Mouse (Mus musculus) brain, embryonic 14.5 days (tissue): ENCODE results near the gene Abcb11. TPM values are rescaled to one million over a fixed set of nuclear protein-coding genes. Genes with fewer than 3 reads are reported as not detected.

Experiments
- DNase-seq: peaks from one replicate; pipeline ENCODE4 v3.0.0-alpha.2; 2011; ENCODE audit warnings: low read depth
- CTCF ChIP-seq: fragments of 200-500 bp; IDR thresholded peaks from 2 replicates; pipeline ENCODE4 v1.5.1; 2012; ENCODE audit warnings: inconsistent platforms, mild to moderate bottlenecking, moderate library complexity, borderline replicate concordance; ENCODE audit not compliant: insufficient read depth, insufficient read length; ENCODE audit errors: extremely low read depth
- POLR2A ChIP-seq: fragments of 200-500 bp; IDR thresholded peaks from 2 replicates; pipeline ENCODE4 v1.6.1; 2012; ENCODE audit warnings: mild to moderate bottlenecking, inconsistent platforms, borderline replicate concordance; ENCODE audit not compliant: poor library complexity, insufficient read depth, insufficient read length, severe bottlenecking; ENCODE audit errors: extremely low read depth
- polyA plus RNA-seq: library from polyadenylated mRNA; depleted of rRNA; stranded (reverse); fragments of >200 nt; gene quantifications from 2 replicates; pipeline ENCODE4 v1.2.3, GENCODE M21; 2012; rRNA removed

The Abcb11 gene
- polyA plus RNA-seq, 1 experiment = 0.11 TPM

GRCm38 (mm10) chr2:69209684-69210083 is 132.7 kb downstream of the Abcb11 start:
- no peak for DNase-seq
- no peak for TF ChIP-seq POLR2A
- TF ChIP-seq CTCF = no peak

- TF ChIP-seq CTCF (no peak), POLR2A (no peak)
- DNase-seq = no peak
Measured at GRCm38 (mm10) chr2:69206523-69206922, 135.9 kb downstream of the Abcb11 start.

- TF ChIP-seq POLR2A (peak; percentile 37; the same call in 1 of the 2 replicates), CTCF (0 out of 2 replicates have a peak, but pooled peaks have one; percentile 7)
- peak; percentile 99 for DNase-seq
Measured at GRCm38 (mm10) chr2:69205791-69206351, 136.5 kb downstream of the Abcb11 start, which contains the start of gene Spc25. TSS of gene Spc25 (minus strand) at chr2:69206194.

- no peak for TF ChIP-seq POLR2A
- TF ChIP-seq CTCF = no peak
- DNase-seq = no peak
Measured at GRCm38 (mm10) chr2:69205185-69205584, 137.2 kb downstream of the Abcb11 start.

GRCm38 (mm10) chr2:69193555-69193954 is 148.9 kb downstream of the Abcb11 start:
- no peak for DNase-seq
- TF ChIP-seq POLR2A (no peak), CTCF (no peak)

- no peak for DNase-seq
- TF ChIP-seq CTCF = no peak
- TF ChIP-seq POLR2A = no peak
Measured at GRCm38 (mm10) chr2:69191059-69191458, 151.4 kb downstream of the Abcb11 start.

GRCm38 (mm10) chr2:69189222-69189621 is 153.2 kb downstream of the Abcb11 start:
- no peak for DNase-seq
- no peak for TF ChIP-seq POLR2A
- TF ChIP-seq CTCF = no peak

- DNase-seq = no peak
- TF ChIP-seq CTCF (no peak), POLR2A (no peak)
Measured at GRCm38 (mm10) chr2:69188732-69189131, 153.7 kb downstream of the Abcb11 start.

Other genes starting within 250 kb of the Abcb11 start
- 0.63 TPM in 2 replicates for gene Nostrin, start 206.8 kb downstream of the Abcb11 start, polyA plus RNA-seq
- 22.3 and 37.1 TPM in 2 replicates for gene Spc25, start 136.4 kb downstream of the Abcb11 start, polyA plus RNA-seq
- 0.08 and 0.18 TPM in 2 replicates for gene G6pc2, start 131.5 kb downstream of the Abcb11 start, polyA plus RNA-seq
- not detected in 2 replicates for gene Dhrs9, start 37.8 kb upstream of the Abcb11 start, polyA plus RNA-seq
- 2.0 and 3.4 TPM in 2 replicates for gene Lrp2, start 243.4 kb upstream of the Abcb11 start, polyA plus RNA-seq